Mouse (Mus musculus) liver, embryonic 14.5 days (tissue): ENCODE results near the gene Mfsd4b3.

Experiments
- CTCF ChIP-seq: IDR thresholded peaks from 2 replicates; pipeline ENCODE4 v1.5.1; 2016; ENCODE audit warnings: antibody characterized with exemption, low read depth, control low read depth
- EP300 ChIP-seq: IDR thresholded peaks from 2 replicates; pipeline ENCODE4 v1.6.1; 2016; ENCODE audit warnings: antibody characterized with exemption, low read depth

DNA sequence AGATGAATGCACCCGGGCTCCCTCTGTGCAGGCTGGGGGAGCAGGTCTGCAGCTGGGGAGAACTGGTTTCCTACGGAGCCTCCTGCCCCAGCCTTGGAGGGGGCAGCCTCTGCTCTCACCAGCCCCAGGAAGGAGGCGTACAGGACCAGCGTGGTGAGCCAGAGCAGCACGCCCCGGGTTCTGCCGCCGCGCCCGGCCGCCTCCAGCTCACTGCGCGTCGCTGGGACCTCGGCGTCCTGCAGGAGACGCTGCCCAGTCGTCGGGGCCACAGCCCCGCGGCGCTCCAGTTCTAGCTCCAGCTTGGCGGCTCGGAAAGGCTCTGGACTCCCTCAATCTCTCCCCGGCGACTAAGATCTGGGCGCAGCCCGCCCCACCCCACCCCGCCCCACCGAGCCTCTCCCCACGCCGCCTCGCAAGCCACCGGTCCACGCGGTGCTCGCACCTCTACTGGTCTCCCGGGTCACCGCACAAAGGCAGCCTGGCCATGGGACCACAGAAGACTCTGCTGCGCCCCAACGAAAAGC lies 33.3 kb downstream of the Mfsd4b3 start, which contains the start of gene Mfsd4b2:
- TF ChIP-seq CTCF (no peak), EP300 (no peak)
